Mouse (Mus musculus): Measurements from ENCODE around the gene Spata25. TPM values are rescaled to one million over a fixed set of nuclear protein-coding genes. Genes with fewer than 3 reads are reported as not detected.
A peak's percentile ranks its signal among the peaks of the same experiment; 100 is the strongest.
"Not testable (repeated sequence)": the region's sequence is repeated elsewhere in the genome, so short reads cannot be mapped to it uniquely, and the experiment has no call there.

Gene Spata25
- polyA plus RNA-seq (2015; fragmentation: Nextera tagmentation; extraction: Ambion mirVana) = not detected in 2 replicates

DNA sequence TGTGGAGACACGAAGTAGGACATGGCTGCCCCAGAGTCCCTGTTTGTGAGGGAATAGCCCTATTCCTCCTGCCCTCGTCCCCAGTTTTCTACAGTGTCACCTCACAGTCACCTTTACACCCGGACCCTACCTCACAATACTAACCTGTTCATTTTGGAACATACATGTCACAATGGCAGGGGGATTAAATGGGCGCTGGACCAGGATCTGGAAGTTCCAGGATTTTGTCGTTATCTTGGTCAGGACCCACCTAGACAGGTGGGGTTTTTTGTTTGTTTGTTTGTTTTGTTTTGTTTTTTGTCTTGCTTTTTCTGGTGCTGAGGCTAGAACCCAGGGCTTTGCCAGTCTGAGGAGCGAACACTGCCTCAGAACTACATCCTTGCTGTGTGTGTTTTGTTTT, at the start of gene Spata25:
Gene Spata25 (minus strand): TSS at position 101 of the 400 bp plus-strand sequence.
- Histone ChIP-seq H3K4me3 (ENCODE audit: low read depth, low read length) (no peak within 1 kb of the TSS), H3K27ac (ENCODE audit: low read depth) (no peak within 1 kb of the TSS), H3K4me2 (ENCODE audit: low read depth, low read length) (no peak within 1 kb of the TSS), H3K27me3 (ENCODE audit: insufficient read depth, low read length) (no peaks in the 10 kb centered on the region), H3K9me3 (ENCODE audit: low read length) (no peaks in the 10 kb centered on the region), H3K36me3 (replicated peaks; ENCODE audit: insufficient read depth, low read length) (peaks cover 18% of the 10 kb centered on the region; the same call in 1 of the 2 replicates), H3K9ac (replicated peaks) (no peak within 1 kb of the TSS), H3K4me1 (ENCODE audit: insufficient read depth) (peaks cover 12% of the 10 kb centered on the region)
- no peak for DNase-seq
- no peak for ATAC-seq
- WGBS (ENCODE audit: insufficient replicate concordance) = 84% methylated on average over 6 of the region's 6 CpGs
- TF ChIP-seq EP300 (IDR thresholded peaks at IDR 0.05; ENCODE audit: low read depth) (no peak), CTCF (IDR thresholded peaks at IDR 0.05; ENCODE audit: low read depth) (no peak)

DNA sequence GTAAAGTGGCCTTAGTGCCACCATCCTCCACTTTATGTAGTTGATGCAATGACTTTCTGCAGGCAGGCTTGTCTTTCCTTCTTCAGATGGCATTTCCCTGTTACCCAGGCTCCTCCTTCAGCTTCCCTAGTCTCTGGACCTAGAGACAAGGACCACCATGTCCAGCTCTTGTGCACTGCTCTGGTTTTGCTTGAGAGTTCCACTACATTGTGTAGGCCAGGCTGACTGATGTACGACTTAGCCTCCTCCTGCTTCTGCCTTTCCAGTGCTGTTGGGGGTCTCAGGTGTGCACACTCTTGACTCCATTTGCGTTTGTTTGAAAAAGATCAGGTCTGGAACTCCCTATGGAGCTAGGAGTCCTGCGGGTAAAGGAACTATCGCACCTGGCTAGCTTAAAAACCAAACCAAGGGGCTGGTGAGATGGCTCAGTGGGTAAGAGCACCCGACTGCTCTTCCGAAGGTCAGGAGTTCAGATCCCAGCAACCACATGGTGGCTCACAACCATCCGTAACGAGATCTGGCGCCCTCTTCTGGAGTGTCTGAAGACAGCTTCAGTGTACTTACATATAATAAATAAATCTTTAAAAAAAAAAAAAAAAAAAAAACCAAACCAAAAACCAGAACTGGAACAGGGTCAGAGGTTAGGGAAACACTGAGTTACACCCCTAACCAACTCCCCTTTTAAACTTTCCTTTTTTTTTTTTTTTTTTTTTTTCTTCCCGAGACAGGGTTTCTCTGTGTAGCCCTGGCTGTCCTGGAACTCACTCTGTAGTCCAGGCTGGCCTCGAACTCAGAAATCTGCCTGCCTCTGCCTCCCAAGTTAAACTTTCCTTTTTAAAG, 49.3 kb upstream of the Spata25 start:
- not testable (repeated sequence) for ATAC-seq; H3K9me3 ChIP-seq (ENCODE audit: low read length); DNase-seq; H3K36me3 ChIP-seq (replicated peaks; ENCODE audit: insufficient read depth, low read length); H3K27me3 ChIP-seq (ENCODE audit: insufficient read depth, low read length)
- peak overlapping the region; percentile 100; the same call in 1 of the 2 replicates for H3K9ac ChIP-seq (replicated peaks)
- peak; percentile 39 for TF ChIP-seq CTCF (IDR thresholded peaks at IDR 0.05; ENCODE audit: low read depth)
- WGBS (ENCODE audit: insufficient replicate concordance) = 72% methylated on average over 10 of the region's 11 CpGs
- H3K27ac ChIP-seq (ENCODE audit: low read depth) = peak overlapping the region; percentile 100
- H3K4me3 ChIP-seq (ENCODE audit: low read depth, low read length) = peak overlapping the region; percentile 96
- peak overlapping the region; percentile 90 for H3K4me2 ChIP-seq (ENCODE audit: low read depth, low read length)
- peaks cover 18% of the 10 kb centered on the region for H3K4me1 ChIP-seq (ENCODE audit: insufficient read depth)

DNA sequence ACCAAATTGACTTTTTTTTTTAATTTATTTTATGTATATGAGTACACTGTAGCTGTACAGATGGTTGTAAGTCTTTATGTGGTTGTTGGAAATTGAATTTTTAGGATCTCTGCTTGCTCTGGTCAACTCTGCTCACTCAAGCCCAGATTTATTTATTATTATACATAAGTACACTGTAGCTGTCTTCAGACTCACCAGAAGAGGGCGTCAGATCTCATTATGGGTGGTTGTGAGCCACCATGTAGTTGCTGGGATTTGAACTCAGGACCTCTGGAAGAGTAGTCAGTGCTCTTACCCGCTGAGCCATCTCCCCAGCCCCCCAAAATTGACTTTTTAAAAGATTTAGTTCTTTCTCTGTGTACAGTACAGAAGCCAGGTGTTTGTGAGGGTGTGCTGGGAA, 47.3 kb upstream of the Spata25 start:
- H3K4me2 ChIP-seq (ENCODE audit: low read depth, low read length); H3K4me1 ChIP-seq (ENCODE audit: insufficient read depth); H3K9me3 ChIP-seq (ENCODE audit: low read length); H3K27ac ChIP-seq (ENCODE audit: low read depth); H3K4me3 ChIP-seq (ENCODE audit: low read depth, low read length); H3K27me3 ChIP-seq (ENCODE audit: insufficient read depth, low read length); H3K9ac ChIP-seq (replicated peaks); ATAC-seq; DNase-seq; H3K36me3 ChIP-seq (replicated peaks; ENCODE audit: insufficient read depth, low read length): not testable (repeated sequence)
- 52% methylated on average over 2 of the region's 2 CpGs for WGBS (ENCODE audit: insufficient replicate concordance)

DNA sequence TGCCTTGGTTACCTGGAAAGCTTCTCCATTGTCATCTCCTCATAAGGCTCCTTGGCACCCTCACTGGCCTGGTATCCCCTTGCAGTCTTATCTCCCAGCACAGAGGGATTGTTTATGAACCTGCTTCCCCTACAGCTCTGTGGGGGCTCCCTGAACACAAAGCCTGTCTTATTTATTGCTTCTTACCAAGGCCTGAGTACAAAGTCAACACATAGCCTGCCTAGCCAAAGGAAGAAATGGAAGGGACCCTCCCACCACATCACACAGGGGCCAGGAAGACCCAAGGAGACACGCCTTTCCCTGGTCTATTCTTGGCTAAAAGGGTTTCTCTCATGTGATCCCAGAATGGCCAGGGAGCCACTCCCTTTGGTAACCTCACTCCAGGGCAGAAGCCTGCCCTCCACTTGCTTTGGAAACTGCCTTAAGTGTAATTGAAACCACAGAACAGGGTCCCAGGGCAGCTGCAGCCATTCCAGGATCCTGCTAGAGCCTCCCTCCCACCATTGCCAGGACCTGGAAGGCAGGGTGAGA, 46.0 kb upstream of the Spata25 start:
- TF ChIP-seq CTCF (IDR thresholded peaks at IDR 0.05; ENCODE audit: low read depth) (no peak), EP300 (IDR thresholded peaks at IDR 0.05; ENCODE audit: low read depth) (no peak)
- WGBS (ENCODE audit: insufficient replicate concordance) = 45% methylated on average over 1 of the region's 1 CpGs
- no peak for DNase-seq

DNA sequence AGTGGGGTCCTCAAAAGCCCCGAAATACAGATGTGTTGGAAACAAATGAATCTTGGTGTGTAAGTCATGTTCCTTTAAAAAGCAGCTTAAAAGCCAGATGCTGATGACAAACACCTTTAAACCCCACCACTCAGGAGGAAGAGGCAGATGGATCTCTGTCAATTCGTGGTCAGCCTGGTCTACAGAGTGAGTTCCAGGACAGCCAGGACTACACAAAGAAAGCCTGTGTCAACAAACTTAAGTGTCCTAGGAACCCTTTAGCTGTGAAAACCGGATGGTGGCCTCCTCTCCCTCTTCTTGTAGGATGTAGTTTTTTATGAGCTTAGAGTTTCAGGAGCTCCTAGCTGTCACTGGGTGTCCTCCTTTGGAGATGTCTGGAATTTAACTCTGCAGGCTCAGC, 45.3 kb upstream of the Spata25 start:
- ATAC-seq = no peak
- Histone ChIP-seq H3K9me3 (ENCODE audit: low read length) (no peaks in the 10 kb centered on the region), H3K36me3 (replicated peaks; ENCODE audit: insufficient read depth, low read length) (no peaks in the 10 kb centered on the region), H3K27me3 (ENCODE audit: insufficient read depth, low read length) (no peaks in the 10 kb centered on the region), H3K4me3 (ENCODE audit: low read depth, low read length) (no peak overlapping the region), H3K9ac (replicated peaks) (no peak overlapping the region), H3K4me2 (ENCODE audit: low read depth, low read length) (no peak overlapping the region), H3K27ac (ENCODE audit: low read depth) (no peak overlapping the region), H3K4me1 (ENCODE audit: insufficient read depth) (peaks cover 10% of the 10 kb centered on the region)
- WGBS (ENCODE audit: insufficient replicate concordance) = 44% methylated on average over 3 of the region's 3 CpGs
- TF ChIP-seq CTCF (IDR thresholded peaks at IDR 0.05; ENCODE audit: low read depth) (no peak), EP300 (IDR thresholded peaks at IDR 0.05; ENCODE audit: low read depth) (no peak)
- DNase-seq = no peak

More for the DNA sequence above, 46.0 kb upstream of the Spata25 start:
- ATAC-seq = no peak
- Histone ChIP-seq H3K27me3 (ENCODE audit: insufficient read depth, low read length) (no peaks in the 10 kb centered on the region), H3K27ac (ENCODE audit: low read depth) (no peak overlapping the region), H3K4me2 (ENCODE audit: low read depth, low read length) (no peak overlapping the region), H3K4me3 (ENCODE audit: low read depth, low read length) (no peak overlapping the region), H3K9me3 (ENCODE audit: low read length) (no peaks in the 10 kb centered on the region), H3K36me3 (replicated peaks; ENCODE audit: insufficient read depth, low read length) (no peaks in the 10 kb centered on the region), H3K4me1 (ENCODE audit: insufficient read depth) (peaks cover 8% of the 10 kb centered on the region), H3K9ac (replicated peaks) (no peak overlapping the region)

DNA sequence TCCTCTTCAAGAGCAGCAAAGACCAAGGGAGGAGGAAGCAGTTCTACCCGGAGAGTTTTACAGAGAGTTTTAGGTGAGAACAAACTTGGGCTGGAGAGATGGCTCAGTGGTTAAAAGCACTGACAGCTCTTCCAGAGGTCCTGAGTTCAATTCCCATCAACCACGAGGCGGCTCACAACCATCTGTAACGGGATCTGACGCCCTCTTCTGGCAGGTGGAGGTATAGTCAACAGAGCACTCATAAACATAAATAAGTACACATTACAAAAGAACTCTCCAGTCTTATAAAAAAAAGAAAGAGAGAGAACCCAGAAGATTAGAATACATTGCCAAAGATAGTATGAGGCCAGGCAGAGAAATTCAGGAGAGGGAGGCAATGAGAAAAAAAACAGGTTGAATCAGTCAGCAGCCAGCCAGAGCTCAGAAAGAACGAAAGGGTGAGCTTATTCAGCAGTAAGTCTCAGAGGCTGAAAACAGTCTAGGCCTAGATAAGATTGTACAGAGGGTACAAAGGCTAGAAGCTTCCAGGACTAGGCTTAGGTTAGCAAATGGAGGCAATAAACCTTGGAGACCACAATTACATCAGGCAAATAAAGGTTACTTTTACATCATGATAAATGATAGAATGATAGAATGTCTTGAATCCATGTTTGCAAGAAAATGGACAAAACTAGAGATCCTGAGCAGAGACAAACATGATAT, 43.4 kb upstream of the Spata25 start:
- Histone ChIP-seq H3K4me3 (ENCODE audit: low read depth, low read length) (no peak overlapping the region), H3K36me3 (replicated peaks; ENCODE audit: insufficient read depth, low read length) (no peaks in the 10 kb centered on the region), H3K9me3 (ENCODE audit: low read length) (no peaks in the 10 kb centered on the region; the same call in 1 of the 2 replicates), H3K27me3 (ENCODE audit: insufficient read depth, low read length) (no peaks in the 10 kb centered on the region), H3K27ac (ENCODE audit: low read depth) (no peak overlapping the region), H3K4me2 (ENCODE audit: low read depth, low read length) (no peak overlapping the region), H3K9ac (replicated peaks) (no peak overlapping the region), H3K4me1 (ENCODE audit: insufficient read depth) (peaks cover 5% of the 10 kb centered on the region; the same call in 1 of the 2 replicates)
- ATAC-seq = no peak
- 0 out of 2 replicates have a peak, but pooled peaks have one; percentile 22 for TF ChIP-seq CTCF (IDR thresholded peaks at IDR 0.05; ENCODE audit: low read depth)
- TF ChIP-seq EP300 (IDR thresholded peaks at IDR 0.05; ENCODE audit: low read depth) = no peak
- WGBS (ENCODE audit: insufficient replicate concordance) = 59% methylated on average over 6 of the region's 6 CpGs
- no peak for DNase-seq
